Mouse (Mus musculus): ENCODE results near the gene Tent4a. TPM values are rescaled to one million over a fixed set of nuclear protein-coding genes. Genes with fewer than 3 reads are reported as not detected.

Tent4a gene
- polyA plus RNA-seq, 1 experiment from 2014 or later, result 8.7 TPM

DNA sequence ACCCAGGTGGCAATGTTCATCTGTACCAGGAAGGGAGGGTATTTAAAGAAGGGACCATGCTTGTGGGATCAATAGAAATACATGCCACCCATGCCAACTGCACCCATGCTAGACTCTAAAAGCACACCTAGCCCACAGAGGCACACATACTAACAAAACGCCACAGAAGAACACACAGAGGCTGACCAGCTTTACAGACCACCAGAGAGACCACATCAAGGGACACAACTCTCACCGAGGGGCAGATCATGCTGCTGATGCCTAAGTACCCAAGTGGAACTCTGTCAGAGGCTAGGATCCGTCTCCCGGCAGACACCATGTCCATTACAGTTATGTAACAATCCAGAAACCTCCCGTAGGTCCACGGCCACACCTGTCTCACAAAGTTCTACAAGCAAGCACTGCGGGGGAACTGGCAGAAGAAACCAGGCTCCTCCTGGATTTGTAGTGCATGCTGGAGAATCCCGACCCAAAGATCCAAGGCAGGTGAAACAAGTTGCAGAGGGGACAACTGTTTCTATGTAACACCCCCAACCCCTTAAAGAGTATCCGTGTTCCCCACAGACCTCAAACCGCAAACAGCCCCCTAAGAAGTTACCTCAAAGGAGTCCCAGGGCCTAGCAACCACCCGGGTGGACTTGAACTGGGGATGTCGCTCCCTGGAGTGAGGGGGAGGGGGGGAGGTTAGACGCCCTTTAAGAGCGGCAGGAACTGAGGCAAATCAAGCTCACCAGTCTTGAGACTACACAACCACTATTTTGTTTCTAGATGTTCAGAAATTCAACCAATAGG is 2.1 kb downstream of the Tent4a start:
- H3K27ac ChIP-seq (ENCODE audit: low read depth, low read length), result no peak overlapping the region
- 29% methylated on average over 14 of the region's 14 CpGs for WGBS

DNA sequence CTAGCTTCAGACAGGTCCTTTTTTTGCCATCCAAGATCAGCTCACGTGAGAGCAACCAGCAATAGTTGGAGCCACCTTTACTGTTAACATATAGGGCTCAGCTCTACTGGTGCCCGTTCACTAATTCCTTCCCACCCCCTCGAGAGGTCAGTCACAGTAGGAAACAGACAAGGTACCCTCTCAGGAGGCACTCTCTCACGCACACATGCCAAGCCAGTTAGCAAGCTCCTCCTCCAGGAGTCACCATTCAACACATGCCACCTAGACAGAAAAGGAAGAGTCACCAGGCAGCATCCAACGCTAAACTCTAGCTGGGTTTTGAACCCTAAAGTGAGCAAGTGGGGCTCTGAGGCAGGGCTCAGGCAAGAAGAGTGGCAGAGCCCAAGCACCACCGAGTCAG is 3.0 kb downstream of the Tent4a start:
- ATAC-seq (replicated peaks; ENCODE audit: low FRiP score), result no peak
- peak overlapping the region; percentile 89; the same call in 1 of the 2 replicates for H3K9ac ChIP-seq (ENCODE audit: low read length)
- WGBS, result 61% methylated on average over 6 of the region's 6 CpGs

More for the DNA sequence above, 2.1 kb downstream of the Tent4a start:
- Histone ChIP-seq H3K9ac (ENCODE audit: low read length) (peak overlapping the region; percentile 89), H3K9me3 (ENCODE audit: control insufficient read depth, low read length) (no peaks in the 10 kb centered on the region), H3K4me1 (replicated peaks; ENCODE audit: control insufficient read depth, insufficient read depth, low read length) (peaks cover 11% of the 10 kb centered on the region), H3K4me2 (ENCODE audit: low read depth, low read length, severe bottlenecking) (peak overlapping the region; percentile 89), H3K36me3 (ENCODE audit: control insufficient read depth, insufficient read depth, low read length) (no peaks in the 10 kb centered on the region), H3K4me3 (ENCODE audit: low read depth, low read length) (peak overlapping the region; percentile 97), H3K27me3 (ENCODE audit: control insufficient read depth, insufficient read depth, low read length) (no peaks in the 10 kb centered on the region)
- DNase-seq (ENCODE audit: low spot score), result no peak
- no peak for ATAC-seq (replicated peaks; ENCODE audit: low FRiP score)

DNA sequence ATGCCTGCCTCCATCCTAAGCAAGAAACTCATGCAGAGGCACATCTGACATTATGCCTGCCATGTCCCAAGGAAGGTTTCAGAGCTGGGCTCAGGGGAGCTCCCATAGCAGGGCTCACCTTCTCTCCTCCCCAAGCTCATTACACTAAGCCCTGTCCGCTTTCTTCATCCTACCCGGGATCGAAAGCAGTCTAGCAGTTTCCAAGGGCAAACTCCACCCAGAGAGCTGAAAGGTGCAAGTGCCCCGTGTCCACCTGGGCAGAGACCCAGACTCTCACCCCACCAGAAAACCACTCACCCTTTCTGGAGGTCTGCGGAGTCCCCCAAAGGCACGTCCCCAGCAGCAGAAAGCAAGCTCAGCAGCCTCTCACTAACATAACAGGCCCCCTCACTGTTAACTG is 3.5 kb downstream of the Tent4a start:
- H3K4me1 ChIP-seq (replicated peaks; ENCODE audit: control insufficient read depth, insufficient read depth, low read length), result peaks cover 12% of the 10 kb centered on the region
- no peak overlapping the region; the same call in 1 of the 2 replicates for H3K9ac ChIP-seq (ENCODE audit: low read length)
- peak overlapping the region; percentile 97; the same call in 1 of the 2 replicates for H3K4me3 ChIP-seq (ENCODE audit: low read depth, low read length)
- no peak overlapping the region for H3K4me2 ChIP-seq (ENCODE audit: low read depth, low read length, severe bottlenecking)
- 85% methylated on average over 6 of the region's 6 CpGs for WGBS
- H3K27me3 ChIP-seq (ENCODE audit: control insufficient read depth, insufficient read depth, low read length), result no peaks in the 10 kb centered on the region
- no peak overlapping the region for H3K27ac ChIP-seq (ENCODE audit: low read depth, low read length)
- no peaks in the 10 kb centered on the region for H3K9me3 ChIP-seq (ENCODE audit: control insufficient read depth, low read length)
- DNase-seq (ENCODE audit: low spot score), result no peak
- H3K36me3 ChIP-seq (ENCODE audit: control insufficient read depth, insufficient read depth, low read length), result no peaks in the 10 kb centered on the region
- no peak for ATAC-seq (replicated peaks; ENCODE audit: low FRiP score)

More for the DNA sequence above, 3.0 kb downstream of the Tent4a start:
- DNase-seq (ENCODE audit: low spot score), result no peak
- Histone ChIP-seq H3K27me3 (ENCODE audit: control insufficient read depth, insufficient read depth, low read length) (no peaks in the 10 kb centered on the region), H3K9me3 (ENCODE audit: control insufficient read depth, low read length) (no peaks in the 10 kb centered on the region), H3K4me1 (replicated peaks; ENCODE audit: control insufficient read depth, insufficient read depth, low read length) (peaks cover 11% of the 10 kb centered on the region), H3K4me2 (ENCODE audit: low read depth, low read length, severe bottlenecking) (peak overlapping the region; percentile 89), H3K27ac (ENCODE audit: low read depth, low read length) (no peak overlapping the region), H3K4me3 (ENCODE audit: low read depth, low read length) (peak overlapping the region; percentile 97), H3K36me3 (ENCODE audit: control insufficient read depth, insufficient read depth, low read length) (no peaks in the 10 kb centered on the region)

DNA sequence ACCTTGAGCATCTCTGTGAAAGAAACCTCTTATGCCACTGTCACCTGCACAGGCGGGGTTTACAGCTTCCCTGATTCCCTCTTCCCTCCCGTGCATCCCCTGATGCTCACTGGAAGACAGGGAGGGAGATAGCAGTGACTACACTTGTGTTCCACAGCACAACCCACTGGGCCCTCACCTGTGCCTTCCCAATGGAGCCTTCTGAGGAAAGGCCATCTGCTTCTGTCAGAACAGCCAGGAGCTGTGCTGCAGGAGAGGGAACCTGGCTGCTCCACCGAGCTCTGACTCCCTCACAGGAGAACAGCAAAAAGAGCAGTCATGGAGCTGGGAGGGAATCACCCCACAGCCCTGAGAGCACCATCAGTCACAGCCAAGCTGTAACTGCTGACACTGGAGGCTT is 4.3 kb downstream of the Tent4a start:
- H3K27ac ChIP-seq (ENCODE audit: low read depth, low read length), result no peak overlapping the region
- H3K9ac ChIP-seq (ENCODE audit: low read length), result no peak overlapping the region
- H3K4me1 ChIP-seq (replicated peaks; ENCODE audit: control insufficient read depth, insufficient read depth, low read length), result peaks cover 15% of the 10 kb centered on the region
- no peaks in the 10 kb centered on the region for H3K27me3 ChIP-seq (ENCODE audit: control insufficient read depth, insufficient read depth, low read length)
- no peak overlapping the region for H3K4me2 ChIP-seq (ENCODE audit: low read depth, low read length, severe bottlenecking)
- H3K4me3 ChIP-seq (ENCODE audit: low read depth, low read length), result no peak overlapping the region
- DNase-seq (ENCODE audit: low spot score) (no peak), ATAC-seq (replicated peaks; ENCODE audit: low FRiP score) (no peak)
- WGBS, result 77% methylated on average over 3 of the region's 3 CpGs
- H3K9me3 ChIP-seq (ENCODE audit: control insufficient read depth, low read length), result no peaks in the 10 kb centered on the region
- no peaks in the 10 kb centered on the region for H3K36me3 ChIP-seq (ENCODE audit: control insufficient read depth, insufficient read depth, low read length)

DNA sequence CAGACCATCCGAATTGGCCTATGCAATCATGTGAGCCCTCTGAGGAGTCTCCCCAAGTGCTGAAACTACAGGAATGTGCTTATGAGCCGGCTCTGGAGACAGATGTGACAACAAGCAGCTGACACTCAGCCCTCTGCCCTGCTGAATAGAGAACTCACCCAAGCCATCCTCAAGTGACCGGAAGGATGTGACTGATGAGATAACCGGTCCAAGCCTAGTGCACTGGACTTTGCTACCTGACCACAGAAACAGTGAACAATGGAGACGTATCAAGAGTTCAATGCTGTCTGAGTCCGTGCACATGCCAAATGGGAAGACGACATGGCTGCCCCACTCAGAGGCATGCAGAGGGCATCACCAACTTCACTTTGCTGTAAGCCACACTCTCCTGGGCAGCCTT is 5.9 kb downstream of the Tent4a start:
- H3K9ac ChIP-seq (ENCODE audit: low read length), result no peak overlapping the region
- H3K4me1 ChIP-seq (replicated peaks; ENCODE audit: control insufficient read depth, insufficient read depth, low read length), result peaks cover 18% of the 10 kb centered on the region
- H3K27ac ChIP-seq (ENCODE audit: low read depth, low read length), result no peak overlapping the region
- no peak overlapping the region for H3K4me2 ChIP-seq (ENCODE audit: low read depth, low read length, severe bottlenecking)
- no peaks in the 10 kb centered on the region for H3K36me3 ChIP-seq (ENCODE audit: control insufficient read depth, insufficient read depth, low read length)
- DNase-seq (ENCODE audit: low spot score) (no peak), ATAC-seq (replicated peaks; ENCODE audit: low FRiP score) (no peak)
- H3K27me3 ChIP-seq (ENCODE audit: control insufficient read depth, insufficient read depth, low read length), result no peaks in the 10 kb centered on the region
- no peak overlapping the region for H3K4me3 ChIP-seq (ENCODE audit: low read depth, low read length)
- 90% methylated on average over 7 of the region's 7 CpGs for WGBS
- no peaks in the 10 kb centered on the region for H3K9me3 ChIP-seq (ENCODE audit: control insufficient read depth, low read length)

DNA sequence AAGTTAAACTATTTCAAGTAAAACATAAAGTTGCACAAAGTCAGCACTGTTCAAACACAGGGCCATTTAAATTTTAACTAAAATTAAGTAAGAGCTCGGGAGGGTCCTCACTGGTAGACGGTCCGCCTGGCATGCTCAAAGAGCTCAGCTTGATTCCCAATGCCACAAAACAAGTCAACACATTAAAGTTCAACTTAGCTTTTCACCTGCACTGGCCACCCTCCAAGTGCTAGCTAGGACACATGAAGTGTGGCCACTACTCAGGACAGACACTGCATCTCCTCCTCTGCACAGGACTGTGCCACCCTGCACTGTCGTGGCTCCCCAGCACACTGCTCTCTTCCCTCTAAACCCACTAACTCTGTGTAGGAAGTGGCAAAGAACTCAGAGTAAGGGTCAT is 8.6 kb downstream of the Tent4a start:
- H3K9me3 ChIP-seq (ENCODE audit: control insufficient read depth, low read length), result no peaks in the 10 kb centered on the region
- no peaks in the 10 kb centered on the region for H3K27me3 ChIP-seq (ENCODE audit: control insufficient read depth, insufficient read depth, low read length)
- H3K27ac ChIP-seq (ENCODE audit: low read depth, low read length), result no peak overlapping the region
- DNase-seq (ENCODE audit: low spot score), result no peak
- no peak overlapping the region for H3K4me3 ChIP-seq (ENCODE audit: low read depth, low read length)
- ATAC-seq (replicated peaks; ENCODE audit: low FRiP score), result 0 out of 2 replicates have a peak, but pooled peaks have one; percentile 37
- no peak overlapping the region for H3K4me2 ChIP-seq (ENCODE audit: low read depth, low read length, severe bottlenecking)
- WGBS, result 61% methylated on average over 4 of the region's 4 CpGs
- H3K36me3 ChIP-seq (ENCODE audit: control insufficient read depth, insufficient read depth, low read length), result no peaks in the 10 kb centered on the region
- peaks cover 14% of the 10 kb centered on the region for H3K4me1 ChIP-seq (replicated peaks; ENCODE audit: control insufficient read depth, insufficient read depth, low read length)
- no peak overlapping the region for H3K9ac ChIP-seq (ENCODE audit: low read length)

DNA sequence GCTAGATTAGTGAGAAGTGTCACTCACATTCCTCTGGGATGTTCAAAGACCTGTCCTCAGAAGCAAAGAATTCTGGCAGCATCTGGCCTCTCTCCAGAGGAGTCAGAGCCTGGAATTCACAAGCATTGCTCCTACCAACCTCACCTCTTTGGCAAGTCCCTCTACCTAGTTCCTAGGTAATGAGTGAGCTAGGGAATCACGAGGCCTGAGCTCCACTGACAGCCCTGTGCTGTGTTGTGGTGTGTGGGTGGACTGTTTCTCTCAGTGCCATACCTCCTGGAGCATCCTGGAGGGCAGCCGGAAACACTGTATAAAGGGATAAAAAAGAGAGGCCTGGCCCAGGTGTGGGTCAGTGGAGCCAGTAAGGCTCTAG is 10.3 kb downstream of the Tent4a start:
- Histone ChIP-seq H3K9ac (ENCODE audit: low read length) (no peak overlapping the region), H3K36me3 (ENCODE audit: control insufficient read depth, insufficient read depth, low read length) (no peaks in the 10 kb centered on the region), H3K27me3 (ENCODE audit: control insufficient read depth, insufficient read depth, low read length) (no peaks in the 10 kb centered on the region), H3K9me3 (ENCODE audit: control insufficient read depth, low read length) (no peaks in the 10 kb centered on the region), H3K4me2 (ENCODE audit: low read depth, low read length, severe bottlenecking) (no peak overlapping the region), H3K27ac (ENCODE audit: low read depth, low read length) (no peak overlapping the region), H3K4me3 (ENCODE audit: low read depth, low read length) (no peak overlapping the region), H3K4me1 (replicated peaks; ENCODE audit: control insufficient read depth, insufficient read depth, low read length) (peaks cover 19% of the 10 kb centered on the region)
- WGBS, result 89% methylated on average over 2 of the region's 2 CpGs
- DNase-seq (ENCODE audit: low spot score) (no peak), ATAC-seq (replicated peaks; ENCODE audit: low FRiP score) (no peak)

DNA sequence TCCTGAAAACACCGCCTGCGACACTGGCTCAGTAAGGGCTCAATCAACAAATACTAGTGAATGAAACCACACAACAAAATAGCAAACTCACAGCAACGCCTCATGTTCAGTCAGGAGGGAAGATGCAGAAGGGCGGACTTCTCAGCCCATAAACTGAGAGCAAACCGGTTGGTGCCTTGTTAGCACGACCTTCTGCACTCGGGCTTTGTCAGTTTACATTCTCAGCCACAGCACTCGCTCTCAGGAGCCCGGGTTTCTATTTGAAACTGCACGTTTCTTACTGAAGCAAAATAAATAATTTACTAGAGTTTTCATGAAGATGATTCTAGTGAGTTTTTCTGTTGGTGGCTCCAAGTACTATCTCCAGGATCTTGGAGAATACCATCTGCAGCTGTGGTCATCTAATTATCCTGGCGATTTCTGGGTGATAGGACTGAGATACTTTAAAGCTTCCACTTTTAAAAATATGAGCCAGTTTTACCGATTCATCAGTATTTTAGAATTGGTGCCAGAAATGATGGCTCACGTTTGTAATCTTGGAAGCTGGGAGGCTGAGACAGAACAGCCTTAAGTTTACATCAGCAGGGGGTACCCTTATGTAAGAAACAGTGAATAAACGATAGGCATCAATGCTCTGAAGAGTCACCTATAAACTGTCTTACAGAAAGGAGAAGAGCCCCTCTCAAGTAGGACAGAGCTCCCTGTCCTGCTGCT is 10.8 kb downstream of the Tent4a start:
- Histone ChIP-seq H3K4me1 (replicated peaks; ENCODE audit: control insufficient read depth, insufficient read depth, low read length) (peaks cover 19% of the 10 kb centered on the region), H3K4me2 (ENCODE audit: low read depth, low read length, severe bottlenecking) (no peak overlapping the region), H3K9me3 (ENCODE audit: control insufficient read depth, low read length) (no peaks in the 10 kb centered on the region), H3K4me3 (ENCODE audit: low read depth, low read length) (no peak overlapping the region), H3K27ac (ENCODE audit: low read depth, low read length) (no peak overlapping the region), H3K36me3 (ENCODE audit: control insufficient read depth, insufficient read depth, low read length) (no peaks in the 10 kb centered on the region), H3K9ac (ENCODE audit: low read length) (no peak overlapping the region; the same call in 1 of the 2 replicates), H3K27me3 (ENCODE audit: control insufficient read depth, insufficient read depth, low read length) (no peaks in the 10 kb centered on the region)
- DNase-seq (ENCODE audit: low spot score), result no peak
- WGBS, result 67% methylated on average over 14 of the region's 14 CpGs
- no peak for ATAC-seq (replicated peaks; ENCODE audit: low FRiP score)
